Mouse (Mus musculus): ENCODE measurements around the gene Plppr1. TPM values are rescaled to one million over a fixed set of nuclear protein-coding genes. Genes with fewer than 3 reads are reported as not detected.

Gene Plppr1
- total and polyA plus RNA-seq, 3 experiments = not detected

GRCm38 (mm10) chr4:49163285-49163684 lies 104.2 kb downstream of the Plppr1 start:
- Histone ChIP-seq H3K9me3 (replicated peaks; ENCODE audit: low read length) (no peaks in the 10 kb centered on the region), H3K4me2 (ENCODE audit: insufficient read depth, low read depth, poor library complexity, severe bottlenecking) (no peak overlapping the region), H3K4me1 (ENCODE audit: control insufficient read depth in 1 of 2, insufficient read depth in 2 of 2) (peaks cover 8 to 28% of the 10 kb centered on the region in 2 experiments), H3K36me3 (replicated peaks in 1 of 2; ENCODE audit: control insufficient read depth in 1 of 2, insufficient read depth in 1 of 2, low read length in 1 of 2) (no peaks in the 10 kb centered on the region), H3K79me2 (replicated peaks; ENCODE audit: control insufficient read depth, extremely low read depth, insufficient read depth, poor library complexity, severe bottlenecking) (no peaks in the 10 kb centered on the region), H3K4me3 (replicated peaks in 1 of 3; ENCODE audit: low read depth in 2 of 3, low read length in 2 of 3, poor library complexity in 1 of 3) (no peak overlapping the region), H3K9ac (ENCODE audit: insufficient read depth, low read depth) (no peak overlapping the region), H3K27ac (ENCODE audit: insufficient read depth, low read depth) (no peak overlapping the region), H3K27me3 (replicated peaks) (no peaks in the 10 kb centered on the region)
- peak; percentile 45 for DNase-seq (ENCODE audit: extremely low read depth)
- dilution Hi-C loops (cut with MboI; ENCODE audit: extremely low pct_ligation_motif_present, extremely low pct_unique_long_range_greater_than_20kb, low sequenced_read_pairs) = no loop called here
- in situ Hi-C loops (cut with MboI; ENCODE audit: low pct_ligation_motif_present, low pct_unique_long_range_greater_than_20kb, low sequenced_read_pairs) = no loop called here
- peak; percentile 38; the same call in 1 of the 2 replicates for TF ChIP-seq BHLHE40 (IDR thresholded peaks at IDR 0.05; ENCODE audit: low read depth, low read length)
- TF ChIP-seq EP300 (IDR thresholded peaks at IDR 0.05; ENCODE audit: low read length) = no peak

- Histone ChIP-seq H3K4me2 (ENCODE audit: insufficient read depth, low read depth, poor library complexity, severe bottlenecking) (peak overlapping the region; percentile 75; the same call in 1 of the 2 replicates), H3K27me3 (replicated peaks) (no peaks in the 10 kb centered on the region), H3K4me3 (replicated peaks in 1 of 3; ENCODE audit: low read depth in 2 of 3, low read length in 2 of 3, poor library complexity in 1 of 3) (no peak overlapping the region), H3K9ac (ENCODE audit: insufficient read depth, low read depth) (no peak overlapping the region), H3K79me2 (replicated peaks; ENCODE audit: control insufficient read depth, extremely low read depth, insufficient read depth, poor library complexity, severe bottlenecking) (no peaks in the 10 kb centered on the region), H3K27ac (ENCODE audit: insufficient read depth, low read depth) (no peak overlapping the region), H3K36me3 (replicated peaks in 1 of 2; ENCODE audit: control insufficient read depth in 1 of 2, insufficient read depth in 1 of 2, low read length in 1 of 2) (no peaks in the 10 kb centered on the region), H3K9me3 (replicated peaks; ENCODE audit: low read length) (no peaks in the 10 kb centered on the region), H3K4me1 (ENCODE audit: control insufficient read depth in 1 of 2, insufficient read depth in 2 of 2) (peaks cover 8 to 28% of the 10 kb centered on the region in 2 experiments)
- no peak for DNase-seq (ENCODE audit: extremely low read depth)
- in situ Hi-C loops (cut with MboI; ENCODE audit: low pct_ligation_motif_present, low pct_unique_long_range_greater_than_20kb, low sequenced_read_pairs) (no loop called here), dilution Hi-C loops (cut with MboI; ENCODE audit: extremely low pct_ligation_motif_present, extremely low pct_unique_long_range_greater_than_20kb, low sequenced_read_pairs) (no loop called here)
- TF ChIP-seq POLR2AphosphoS2 (IDR thresholded peaks at IDR 0.05; ENCODE audit: low read depth, low read length) (no peak), TBP (conservative IDR thresholded peaks at IDR 0.05; ENCODE audit: low read depth, low read length) (no peak), MAZ (IDR thresholded peaks at IDR 0.05; ENCODE audit: low read depth, low read length) (no peak), BHLHE40 (IDR thresholded peaks at IDR 0.05; ENCODE audit: low read depth, low read length) (no peak), USF1 (IDR thresholded peaks at IDR 0.05; ENCODE audit: low read depth, low read length) (no peak), EP300 (IDR thresholded peaks at IDR 0.05; ENCODE audit: low read length) (no peak), RCOR1 (conservative IDR thresholded peaks at IDR 0.05; ENCODE audit: low read depth, low read length) (no peak), TCF12 (IDR thresholded peaks at IDR 0.05; ENCODE audit: low read depth, low read length) (no peak)
These were observed 107.3 kb downstream of the Plppr1 start for GRCm38 (mm10) chr4:49166391-49166790.

GRCm38 (mm10) chr4:49167030-49167429 lies 108.0 kb downstream of the Plppr1 start:
- DNase-seq (ENCODE audit: extremely low read depth) = peak; percentile 91
- dilution Hi-C loops (cut with MboI; ENCODE audit: extremely low pct_ligation_motif_present, extremely low pct_unique_long_range_greater_than_20kb, low sequenced_read_pairs) = no loop called here
- TF ChIP-seq JUND (conservative IDR thresholded peaks at IDR 0.05; ENCODE audit: low read depth, low read length) (0 out of 2 replicates have a peak, but pooled peaks have one; percentile 11), CHD2 (IDR thresholded peaks at IDR 0.05; ENCODE audit: low read length) (peak; percentile 79), NELFE (IDR thresholded peaks at IDR 0.05; ENCODE audit: low read depth, low read length) (no peak), RCOR1 (conservative IDR thresholded peaks at IDR 0.05; ENCODE audit: low read depth, low read length) (0 out of 2 replicates have a peak, but pooled peaks have one; percentile 21), MYC (IDR thresholded peaks at IDR 0.05; ENCODE audit: low read depth, low read length) (peak; percentile 25; the same call in 1 of the 2 replicates), UBTF (IDR thresholded peaks at IDR 0.05; ENCODE audit: low read depth, low read length) (no peak), MAFK (IDR thresholded peaks at IDR 0.05; ENCODE audit: insufficient replicate concordance, low read length) (peak; percentile 66; the same call in 1 of the 2 replicates), ZMIZ1 (IDR thresholded peaks at IDR 0.05; ENCODE audit: low read depth, low read length) (no peak), JUN (IDR thresholded peaks at IDR 0.05; ENCODE audit: insufficient read depth, low read depth, low read length) (no peak), E2F4 (IDR thresholded peaks at IDR 0.05; ENCODE audit: insufficient replicate concordance, low read depth, low read length) (no peak), MEF2A (IDR thresholded peaks at IDR 0.05; ENCODE audit: borderline replicate concordance, low read depth, low read length) (peak; percentile 30; the same call in 1 of the 2 replicates), KAT2A (IDR thresholded peaks at IDR 0.05; ENCODE audit: insufficient replicate concordance, low read length) (0 out of 2 replicates have a peak, but pooled peaks have one; percentile 26), POLR2AphosphoS2 (IDR thresholded peaks at IDR 0.05; ENCODE audit: low read depth, low read length) (no peak), BHLHE40 (IDR thresholded peaks at IDR 0.05; ENCODE audit: low read depth, low read length) (peak; percentile 75), IRF4 (IDR thresholded peaks at IDR 0.05; ENCODE audit: low read depth, low read length) (peak; percentile 67; the same call in 1 of the 2 replicates), SMC3 (IDR thresholded peaks at IDR 0.05; ENCODE audit: low read depth, low read length) (no peak), ZKSCAN1 (IDR thresholded peaks at IDR 0.05; ENCODE audit: borderline replicate concordance, low read depth, low read length) (no peak), MAX (IDR thresholded peaks at IDR 0.05; ENCODE audit: low read length) (no peak), MAZ (IDR thresholded peaks at IDR 0.05; ENCODE audit: low read depth, low read length) (no peak), EP300 (IDR thresholded peaks at IDR 0.05; ENCODE audit: low read length) (peak; percentile 80), GABPA (IDR thresholded peaks at IDR 0.05; ENCODE audit: insufficient replicate concordance, low read depth, low read length) (no peak)

More at GRCm38 (mm10) chr4:49167030-49167429, 108.0 kb downstream of the Plppr1 start:
- Histone ChIP-seq H3K79me2 (replicated peaks; ENCODE audit: control insufficient read depth, extremely low read depth, insufficient read depth, poor library complexity, severe bottlenecking) (no peaks in the 10 kb centered on the region), H3K9ac (ENCODE audit: insufficient read depth, low read depth) (no peak overlapping the region), H3K4me2 (ENCODE audit: insufficient read depth, low read depth, poor library complexity, severe bottlenecking) (peak overlapping the region; percentile 75), H3K4me1 (ENCODE audit: control insufficient read depth in 1 of 2, insufficient read depth in 2 of 2) (peaks cover 8 to 28% of the 10 kb centered on the region in 2 experiments), H3K9me3 (replicated peaks; ENCODE audit: low read length) (no peaks in the 10 kb centered on the region), H3K36me3 (replicated peaks in 1 of 2; ENCODE audit: control insufficient read depth in 1 of 2, insufficient read depth in 1 of 2, low read length in 1 of 2) (no peaks in the 10 kb centered on the region), H3K27me3 (replicated peaks) (no peaks in the 10 kb centered on the region), H3K27ac (ENCODE audit: insufficient read depth, low read depth) (no peak overlapping the region), H3K4me3 (replicated peaks in 1 of 3; ENCODE audit: low read depth in 2 of 3, low read length in 2 of 3, poor library complexity in 1 of 3) (no peak overlapping the region)
- in situ Hi-C loops (cut with MboI; ENCODE audit: low pct_ligation_motif_present, low pct_unique_long_range_greater_than_20kb, low sequenced_read_pairs) = no loop called here
